Mouse (Mus musculus): ENCODE measurements around the gene Ncs1.

- TF ChIP-seq CTCF (IDR thresholded peaks at IDR 0.05; ENCODE audit: control insufficient read depth, insufficient read depth, insufficient read length) (no peak), USF1 (IDR thresholded peaks at IDR 0.05; ENCODE audit: low read depth) (no peak), MAX (IDR thresholded peaks at IDR 0.05) (no peak), MYOG (IDR thresholded peaks at IDR 0.05; ENCODE audit: control insufficient read depth, extremely low read depth, insufficient read length) (no peak), MYOD1 (IDR thresholded peaks at IDR 0.05; ENCODE audit: control insufficient read depth, insufficient read length, low read depth) (no peak), CEBPB (IDR thresholded peaks at IDR 0.05; ENCODE audit: low read depth) (no peak), FOSL1 (IDR thresholded peaks at IDR 0.05; ENCODE audit: insufficient read depth, low read length, poor library complexity, severe bottlenecking) (no peak)
Observed at GRCm38 (mm10) chr2:31198621-31199020, 47.0 kb upstream of the Ncs1 start.

All from C2C12 (cell line).